ENCODE assay signal across 9 mouse cellular contexts in genomic region chr12:3892240-3893059, GRCm38 (mm10).
A peak's percentile ranks its signal among the peaks of the same experiment; 100 is the strongest.
DNase-seq lines count a peak whose midpoint lies in the region; ATAC-seq lines count a peak whose summit lies in the region.
"Had no signal": no experiment of that assay in that cellular context is flagged by ENCODE, and none has a peak within 500 bp of the region (broad histone marks: within the 10 kb centered on the region; RNA-seq: fewer than 3 reads in every experiment).

No protein-coding gene starts in this region.

- H3K9ac ChIP-seq in heart, embryonic 14.5 days (ENCODE audit: low read length) = peak overlapping the region; percentile 81
- H3K9ac ChIP-seq in hindbrain, embryonic 15.5 days = peak overlapping the region; percentile 17; the same call in 1 of the 2 replicates

- WGBS in heart, embryonic 14.5 days = 12% methylated on average over 15 of the region's 15 CpGs
- WGBS in hindbrain, embryonic 15.5 days = 7% methylated on average over 15 of the region's 15 CpGs

- DNase-seq in heart, postnatal 4 days = no peak
- peak; percentile 46 for DNase-seq in telencephalon, adult 2 months (ENCODE audit: low read depth, low spot score)
- DNase-seq in adipocyte (ENCODE audit: low spot score) = no peak
- DNase-seq in urinary bladder, postnatal 36 days (ENCODE audit: low spot score in 2 of 2) = no peak

- no peaks in the 10 kb centered on the region for H3K9me3 ChIP-seq in heart, embryonic 14.5 days (ENCODE audit: control insufficient read depth, low read length)
- no peaks in the 10 kb centered on the region for H3K9me3 ChIP-seq in hindbrain, embryonic 15.5 days
- no peaks in the 10 kb centered on the region for H3K9me3 ChIP-seq in megakaryocyte, embryonic 14.5 days
- H3K9me3 ChIP-seq: G1E had no signal

- peak overlapping the region; percentile 43 to 49 for H3K4me3 ChIP-seq in heart, embryonic 14.5 days (ENCODE audit: control insufficient read depth in 1 of 2, insufficient read depth in 1 of 2, low read depth in 1 of 2, low read length in 2 of 2)
- H3K4me3 ChIP-seq in hindbrain, embryonic 15.5 days = peak overlapping the region; percentile 36
- peak overlapping the region; percentile 87 for H3K4me3 ChIP-seq in megakaryocyte, embryonic 14.5 days (replicated peaks)

- H3K4me1 ChIP-seq in heart, embryonic 14.5 days (ENCODE audit: control insufficient read depth in 2 of 2, insufficient read depth in 2 of 2, low read length in 2 of 2) = peaks cover 43 to 65% of the 10 kb centered on the region in 2 experiments
- H3K4me1 ChIP-seq in hindbrain, embryonic 15.5 days (replicated peaks) = peaks cover 59% of the 10 kb centered on the region
- H3K4me1 ChIP-seq in megakaryocyte, embryonic 14.5 days = peaks cover 99% of the 10 kb centered on the region

- peak overlapping the region; percentile 85 for H3K4me2 ChIP-seq in heart, embryonic 14.5 days (ENCODE audit: low read length)
- peak overlapping the region; percentile 65 for H3K4me2 ChIP-seq in hindbrain, embryonic 15.5 days

- no peaks in the 10 kb centered on the region for H3K27me3 ChIP-seq in heart, embryonic 14.5 days (ENCODE audit: control insufficient read depth, insufficient read depth, low read length)
- no peaks in the 10 kb centered on the region for H3K27me3 ChIP-seq in hindbrain, embryonic 15.5 days
- no peaks in the 10 kb centered on the region for H3K27me3 ChIP-seq in megakaryocyte, embryonic 14.5 days (replicated peaks)

- no peak for ATAC-seq in heart, embryonic 14.5 days (ENCODE audit: insufficient number of reproducible peaks, insufficient read depth, low FRiP score, low read depth)
- peak; percentile 65 for ATAC-seq in common myeloid progenitor, adult 5-6 weeks (replicated peaks; ENCODE audit: low read depth, poor library complexity, severe bottlenecking)
- no peak for ATAC-seq in hindbrain, embryonic 15.5 days (ENCODE audit: low FRiP score, low read depth)

- peak overlapping the region; percentile 60 to 85 for H3K27ac ChIP-seq in heart, embryonic 14.5 days (replicated peaks in 1 of 2; ENCODE audit: control insufficient read depth in 1 of 2, insufficient read depth in 1 of 2, low read depth in 2 of 2, low read length in 2 of 2)
- peak overlapping the region; percentile 58 for H3K27ac ChIP-seq in hindbrain, embryonic 15.5 days (replicated peaks)

- H3K36me3 ChIP-seq in heart, embryonic 14.5 days (ENCODE audit: control insufficient read depth, insufficient read depth, low read length) = peaks cover 38% of the 10 kb centered on the region
- H3K36me3 ChIP-seq in hindbrain, embryonic 15.5 days = peaks cover 18% of the 10 kb centered on the region
- H3K36me3 ChIP-seq in megakaryocyte, embryonic 14.5 days (replicated peaks; ENCODE audit: low read length) = peaks cover 82% of the 10 kb centered on the region
- H3K36me3 ChIP-seq: G1E had no signal

Comparison
In these comparisons a context has a peak if more than half of its experiments do, and no peak if none do; other contexts are left out.
1. H3K4me3 ChIP-seq: peak in every context shown above with its lines; median percentile 87 in megakaryocyte, embryonic 14.5 days; 46 in heart, embryonic 14.5 days; 36 in hindbrain, embryonic 15.5 days.